Mouse (Mus musculus): ENCODE data around the gene Gm45785.

DNA sequence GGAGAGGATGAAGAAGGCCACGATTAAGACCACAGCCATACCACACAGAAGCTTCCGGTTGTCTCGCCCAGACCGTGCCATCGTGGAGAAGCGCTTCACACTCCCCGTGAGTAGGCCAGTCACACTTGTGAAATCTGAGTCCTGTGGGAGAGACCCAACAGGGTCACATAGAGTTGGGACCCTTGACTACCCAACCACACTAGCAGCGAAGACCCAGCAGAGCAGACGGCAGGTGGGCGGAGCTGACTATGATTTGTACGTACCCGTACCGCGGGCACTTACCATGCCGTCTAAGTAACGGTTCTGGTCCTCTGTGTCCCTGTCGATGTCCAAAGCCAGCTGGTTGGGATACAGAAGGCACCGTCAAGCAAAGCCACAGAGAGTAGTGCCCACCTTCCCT lies 1.6 kb downstream of the Gm45785 start:
- TF ChIP-seq CTCF (conservative IDR thresholded peaks at IDR 0.05; ENCODE audit: low read length) (no peak), POU5F1 (IDR thresholded peaks at IDR 0.05; ENCODE audit: borderline replicate concordance, low read length) (no peak), NANOG (IDR thresholded peaks at IDR 0.05; ENCODE audit: borderline replicate concordance, low read length) (no peak)

Measured in E14TG2a.4 (cell line).